Mouse (Mus musculus) adrenal gland, adult 8-10 months (tissue): Measurements from ENCODE around the gene Mllt3. TPM values are rescaled to one million over a fixed set of nuclear protein-coding genes. Genes with fewer than 3 reads are reported as not detected.

Experiments
- DNase-seq: peaks from one replicate; pipeline ENCODE4 v3.0.0; 2022
- total RNA-seq, 4 experiments: library from RNA; stranded (reverse); gene quantifications; 2 replicates each; pipeline ENCODE4 v1.2.4; 2022

Mllt3 gene
- 10 to 100 TPM; 26.0 to 32.0 (median 27.7) TPM for total RNA-seq

DNA sequence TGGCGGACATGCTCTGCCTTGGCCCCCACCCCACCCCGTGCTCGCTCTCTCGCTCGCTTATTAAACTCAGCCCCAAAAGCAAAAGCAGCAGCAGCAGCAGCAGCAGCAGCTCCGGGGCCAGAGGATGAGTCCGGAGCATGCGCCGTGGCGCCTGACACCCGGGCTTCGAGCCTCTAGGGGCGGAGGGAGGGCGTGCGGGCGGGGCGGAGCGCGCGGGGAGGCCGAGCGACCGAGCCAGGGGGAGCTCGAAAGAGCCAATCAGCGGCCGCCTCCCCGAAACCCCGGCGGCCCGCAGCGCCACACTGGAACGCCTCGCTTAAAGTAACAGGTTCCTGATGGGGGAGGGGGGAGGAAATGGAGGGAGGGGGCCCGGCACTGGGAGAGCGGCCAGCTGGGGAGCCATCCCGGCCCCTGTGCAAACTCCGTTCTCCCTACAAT, at the start of gene Mllt3:
TSS of gene Mllt3 (minus strand) at position 149 of the 438 bp plus-strand sequence.
- peak; percentile 93 for DNase-seq

GRCm38 (mm10) chr4:88082381-88082780, 49.2 kb upstream of the Mllt3 start:
- DNase-seq: no peak

DNA sequence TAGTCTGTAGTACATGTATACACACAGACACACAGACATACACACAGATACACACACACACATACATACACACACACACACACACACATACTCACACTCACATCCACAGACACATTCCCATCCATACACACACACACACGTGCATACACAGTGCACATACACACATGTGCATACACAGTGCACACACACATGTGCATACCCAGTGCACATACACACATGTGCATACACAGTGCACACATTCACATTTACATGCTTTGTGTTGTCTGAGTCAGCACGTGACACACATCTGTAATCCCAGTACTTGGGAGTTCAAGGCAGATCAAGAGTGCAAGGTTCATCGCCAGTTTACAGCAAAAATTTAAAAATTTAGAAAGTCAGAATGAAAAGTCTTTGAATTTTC, 48.7 kb upstream of the Mllt3 start:
- no peak for DNase-seq

DNA sequence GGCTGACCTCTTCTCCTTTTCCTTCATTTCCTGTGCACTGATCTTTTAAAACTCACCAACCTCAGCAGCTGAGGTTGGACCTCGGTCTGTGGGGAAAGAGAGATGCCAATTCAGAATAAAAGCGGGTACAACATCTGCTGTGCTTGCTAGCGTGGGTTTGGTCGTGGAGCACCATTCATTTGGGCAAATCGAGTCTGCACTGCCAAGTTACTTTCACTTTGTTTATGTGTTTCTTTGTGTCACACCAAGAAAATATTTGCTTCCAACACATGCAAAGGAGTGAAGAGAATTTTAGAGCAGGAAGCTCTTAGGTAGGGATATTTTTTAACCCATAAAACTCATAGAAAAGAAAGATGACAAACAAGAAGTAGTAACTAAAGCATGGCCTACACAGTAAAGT, 48.3 kb upstream of the Mllt3 start:
- DNase-seq: no peak

GRCm38 (mm10) chr4:88078983-88079382, 45.8 kb upstream of the Mllt3 start:
- no peak for DNase-seq

DNA sequence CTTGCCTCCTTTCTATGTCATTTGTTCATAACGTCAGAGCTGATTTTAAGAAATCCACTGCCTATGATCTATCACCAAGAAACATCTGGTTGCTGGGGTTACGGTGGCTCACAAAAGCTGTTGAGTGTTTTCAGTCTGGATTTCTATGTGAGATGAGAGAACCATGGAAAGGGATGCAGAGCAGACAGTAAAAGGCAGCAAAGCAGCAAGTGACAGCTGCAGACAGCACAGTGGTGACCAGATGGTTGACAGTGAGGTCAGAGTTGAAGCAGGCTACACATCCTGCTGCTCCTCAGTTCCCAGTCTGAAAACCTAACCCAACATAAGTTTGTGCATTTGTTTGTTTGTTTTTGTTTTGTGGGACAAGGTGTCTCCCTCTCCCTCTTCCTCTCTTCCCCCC, 42.2 kb upstream of the Mllt3 start:
- DNase-seq: no peak

DNA sequence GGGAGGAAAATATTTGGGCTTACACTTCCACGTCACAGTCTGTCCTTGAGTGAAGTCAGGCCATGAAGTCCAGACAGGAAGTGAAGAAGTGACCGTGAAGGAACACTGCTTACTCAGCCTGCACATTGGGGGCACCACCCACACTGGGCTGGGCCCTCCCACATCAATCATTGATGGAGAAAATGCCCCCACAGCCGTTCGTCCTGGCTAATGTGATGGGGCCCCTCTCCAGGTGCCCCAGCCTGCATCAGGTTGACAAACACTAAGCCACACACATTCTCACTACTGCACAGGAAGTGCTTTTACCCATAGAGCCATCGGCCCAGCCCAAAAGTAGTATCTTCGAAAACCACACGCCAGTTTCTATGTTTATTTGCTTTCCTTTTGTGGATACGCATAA, 13.1 kb upstream of the Mllt3 start:
- no peak for DNase-seq

GRCm38 (mm10) chr4:88045151-88045550, 12.0 kb upstream of the Mllt3 start:
- no peak for DNase-seq

DNA sequence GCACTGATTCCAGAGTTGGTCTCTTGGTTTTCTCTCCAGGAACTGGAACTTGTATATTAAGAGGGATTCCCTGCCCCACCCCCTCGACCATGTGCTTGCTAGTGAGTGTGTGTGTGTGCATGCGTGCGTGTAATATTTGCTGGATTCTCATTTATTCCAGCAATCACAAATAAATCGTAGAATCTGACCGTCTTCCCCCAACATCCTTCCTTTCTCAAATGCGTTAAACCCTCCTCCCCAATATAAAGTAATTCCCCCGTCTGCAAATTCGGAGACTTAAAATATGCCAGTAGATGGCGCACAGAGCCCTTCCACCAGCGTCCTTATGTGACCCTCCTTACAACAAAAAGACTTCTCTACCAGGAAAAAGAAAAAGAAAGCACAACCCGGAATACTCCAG, 2.2 kb upstream of the Mllt3 start:
- peak; percentile 17 for DNase-seq

DNA sequence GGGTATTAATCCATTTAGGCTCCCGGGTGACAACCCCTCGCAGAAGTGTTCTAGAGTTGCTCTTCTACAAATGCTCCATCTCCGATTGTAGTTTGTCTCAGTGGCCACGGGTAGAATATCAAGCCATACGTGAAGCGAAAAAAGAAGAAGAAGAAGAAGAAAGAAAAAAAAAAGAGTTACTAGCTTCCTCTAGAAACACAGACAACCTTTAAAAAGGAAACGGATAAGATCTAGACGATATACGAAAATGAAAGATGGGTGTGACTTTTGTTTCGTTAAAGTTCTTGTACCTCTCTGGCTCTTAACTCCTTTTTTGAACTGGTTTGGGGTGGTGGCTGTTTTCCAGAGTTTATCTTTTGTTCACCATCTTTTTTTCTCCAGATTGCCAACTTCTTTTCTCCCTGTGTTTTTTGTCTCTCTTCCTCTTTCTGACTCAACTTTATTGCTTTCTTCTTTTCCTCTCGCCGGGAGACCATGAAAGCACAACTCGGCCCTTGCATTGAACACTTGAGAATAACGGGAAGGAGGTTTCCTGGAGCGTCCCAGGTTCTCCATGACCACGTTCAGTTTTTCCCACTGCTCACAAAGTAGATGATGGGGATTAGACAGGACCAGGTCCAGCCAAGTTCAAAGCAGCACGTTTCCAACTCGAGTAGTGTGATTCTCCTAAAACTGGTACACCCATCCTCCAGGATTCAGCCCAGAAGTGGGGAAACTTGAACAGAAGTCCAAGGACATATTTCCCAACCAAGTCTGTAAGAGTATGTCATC, 1.4 kb upstream of the Mllt3 start:
- DNase-seq: no peak

DNA sequence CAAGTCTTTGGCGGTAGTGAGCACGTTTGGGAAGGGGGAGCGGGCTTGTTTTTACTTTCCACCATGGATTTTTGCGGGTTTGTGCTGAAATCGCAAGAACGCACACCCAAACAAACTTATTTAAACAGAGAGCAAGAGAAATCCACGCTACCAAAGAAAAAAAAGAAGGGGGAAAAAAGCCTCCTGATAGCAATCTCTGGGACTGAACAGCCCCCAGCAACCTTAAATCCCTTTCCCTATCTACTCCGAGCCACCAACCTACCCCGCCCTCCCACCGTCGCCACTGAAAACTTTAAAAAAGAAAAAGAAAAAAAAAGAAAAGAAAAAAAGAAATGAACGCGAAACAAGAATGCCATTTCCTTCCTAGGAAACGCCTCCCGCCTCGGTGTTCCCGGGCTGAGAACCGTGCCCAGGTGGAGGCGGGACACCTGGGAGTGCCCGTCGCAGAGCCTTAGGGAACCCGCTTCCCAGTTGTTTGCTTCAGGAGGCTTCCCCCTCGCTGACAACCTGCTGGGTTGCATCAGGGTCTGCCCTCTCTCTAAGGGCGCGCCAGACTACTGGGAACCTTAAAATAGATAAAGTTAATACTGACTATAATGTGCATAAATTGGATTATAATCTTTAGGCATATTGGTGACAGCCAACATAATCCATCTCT, 694 bp upstream of the Mllt3 start:
- no peak for DNase-seq

- peak; percentile 24 for DNase-seq
Observed at GRCm38 (mm10) chr4:88032151-88033098, 739 bp downstream of the Mllt3 start.

DNA sequence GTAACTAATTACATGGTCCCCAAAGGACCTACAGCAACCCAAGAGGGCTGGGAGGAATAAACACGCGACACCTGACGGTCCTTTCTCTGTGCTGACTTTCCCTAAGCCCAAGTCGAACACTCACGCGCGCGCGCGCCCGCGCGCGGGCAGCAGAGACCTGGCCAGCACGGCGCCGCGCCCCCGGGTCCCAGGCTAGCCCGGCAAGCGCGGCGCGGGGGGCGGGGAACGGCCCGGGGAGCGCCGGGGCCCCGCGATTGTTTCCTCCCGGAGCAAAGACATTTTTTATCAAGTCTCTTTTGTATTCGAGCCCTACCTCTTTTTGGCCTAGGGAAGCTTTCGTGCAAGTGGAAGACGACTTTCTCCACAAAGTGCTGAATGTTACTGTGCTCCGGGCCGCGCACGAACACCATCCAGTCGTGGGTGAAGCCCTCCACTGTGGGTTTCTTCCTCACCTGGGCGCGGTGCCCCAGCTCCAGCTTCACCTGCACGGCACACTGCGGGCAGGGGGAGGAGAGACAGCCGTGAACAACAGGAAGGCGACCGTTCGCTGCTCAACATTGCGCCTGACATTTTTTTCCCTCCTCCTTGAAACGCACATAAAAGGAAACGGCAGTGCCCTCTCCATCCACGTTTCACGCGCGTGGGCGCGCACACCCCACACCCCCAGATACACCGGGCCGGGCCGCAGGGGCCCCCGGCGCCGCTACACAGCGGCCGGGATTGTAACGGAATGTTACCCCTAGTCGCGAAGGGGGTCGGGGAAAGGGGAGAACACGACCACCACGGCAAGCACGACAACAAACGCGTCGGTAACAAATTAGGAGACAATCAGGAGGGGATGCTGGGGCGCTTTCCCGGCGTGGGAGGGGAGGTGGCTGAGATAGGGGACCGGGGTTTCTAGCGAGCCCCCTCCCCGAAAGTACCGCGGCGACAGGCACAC, 1.7 kb downstream of the Mllt3 start:
- DNase-seq: peak; percentile 12

- DNase-seq: no peak
Observed at GRCm38 (mm10) chr4:88023567-88023966, 9.6 kb downstream of the Mllt3 start.

DNA sequence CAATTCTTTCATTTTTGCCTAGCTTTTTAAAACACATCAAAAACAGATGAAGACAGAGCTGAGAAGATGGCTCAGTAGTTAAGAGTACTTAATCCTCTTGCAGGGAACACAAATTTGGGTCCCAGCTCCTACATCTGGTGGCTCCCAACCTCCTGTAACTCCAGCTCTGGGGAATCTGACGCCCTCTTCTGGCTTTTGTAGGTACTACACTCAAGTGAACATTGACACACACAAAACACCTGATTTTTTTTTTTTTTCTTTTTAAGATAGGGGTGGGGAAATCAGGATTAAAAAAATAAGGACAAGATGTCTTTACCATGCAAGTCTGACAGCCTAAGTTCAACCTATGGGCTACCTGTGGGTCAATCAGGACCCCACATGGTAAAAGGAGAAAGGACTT, 10.5 kb downstream of the Mllt3 start:
- DNase-seq: no peak

DNA sequence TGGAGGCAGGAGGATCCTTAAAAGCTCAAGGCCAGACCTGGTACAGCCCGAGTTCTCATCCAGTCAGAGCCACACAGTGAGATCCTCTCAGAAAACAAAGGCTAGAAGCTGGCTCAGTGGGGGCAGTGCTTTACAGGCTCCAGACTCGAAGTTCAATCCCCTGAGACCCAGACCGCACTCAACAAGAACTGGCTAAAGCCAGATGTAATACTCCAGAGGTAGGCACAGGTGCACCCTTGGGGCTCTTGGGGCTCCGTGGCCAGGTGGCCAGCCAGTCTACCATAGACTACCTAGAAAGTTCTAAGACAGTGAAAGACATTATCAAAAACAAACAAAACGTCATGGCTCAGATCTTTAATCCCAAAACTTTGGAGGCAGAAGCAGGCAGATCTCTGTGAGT, 12.7 kb downstream of the Mllt3 start:
- DNase-seq: no peak

GRCm38 (mm10) chr4:88019645-88020044, 13.5 kb downstream of the Mllt3 start:
- no peak for DNase-seq

GRCm38 (mm10) chr4:88017452-88018350, 15.5 kb downstream of the Mllt3 start:
- no peak for DNase-seq

DNA sequence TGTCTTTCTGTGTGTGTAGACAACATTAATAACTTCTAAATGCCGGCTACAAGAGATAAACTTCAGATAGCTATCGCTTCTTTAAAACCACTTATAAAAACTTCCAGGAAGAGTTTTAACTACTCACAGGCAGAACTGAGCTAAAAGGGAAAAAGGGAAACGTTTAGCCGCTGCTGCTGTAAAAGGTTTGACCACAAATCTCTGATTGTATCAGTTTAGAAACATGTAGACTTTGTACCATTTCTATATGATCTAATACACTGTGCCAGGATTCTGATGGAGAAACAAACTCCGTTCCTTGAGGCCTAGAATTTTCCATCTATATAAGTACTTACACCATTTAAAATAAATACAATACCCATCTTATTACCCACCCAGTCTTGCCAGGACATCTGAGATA, 17.4 kb downstream of the Mllt3 start:
- DNase-seq: no peak

DNA sequence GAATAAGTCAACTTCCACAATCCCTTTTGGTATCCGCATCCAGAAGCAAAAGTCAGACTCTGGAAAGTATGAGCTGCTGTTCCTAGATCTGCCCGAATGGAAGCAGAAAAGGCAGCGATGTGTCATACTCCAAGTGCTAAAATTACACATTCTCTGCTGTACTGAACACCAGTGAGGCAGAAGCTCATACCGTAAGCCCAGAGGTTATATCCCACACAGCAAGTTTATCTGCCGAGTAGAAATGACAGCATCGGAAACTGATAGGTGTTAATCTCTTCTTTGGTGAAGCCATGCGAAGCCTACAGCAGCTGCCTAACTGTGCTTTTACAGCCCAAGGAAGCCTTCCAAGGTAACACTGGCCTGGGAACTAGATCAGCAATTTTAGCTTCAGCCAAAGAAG, 17.9 kb downstream of the Mllt3 start:
- no peak for DNase-seq

GRCm38 (mm10) chr4:88012774-88013173, 20.4 kb downstream of the Mllt3 start:
- no peak for DNase-seq
